Mouse (Mus musculus): ENCODE measurements at regions not wholly inside any gene's neighbourhood (a gene's known extent, or its start where the extent isn't known, plus 50 kb on each side); places are given as distances from the start of the nearest gene placed in this dataset.

- no peak for DNase-seq
Observed at GRCm38 (mm10) chr15:6934564-6934980, 59.8 kb upstream of the Osmr start.

- no peak for DNase-seq
Observed at GRCm38 (mm10) chr15:6941491-6941890, 66.7 kb upstream of the Osmr start.

GRCm38 (mm10) chr15:6949236-6949635 is 74.5 kb upstream of the Osmr start:
- no peak for DNase-seq

GRCm38 (mm10) chr15:6949686-6950085 is 74.9 kb upstream of the Osmr start:
- DNase-seq: no peak

- no peak for DNase-seq
Observed at GRCm38 (mm10) chr15:6950503-6950902, 75.7 kb upstream of the Osmr start.

- DNase-seq: no peak
Observed at GRCm38 (mm10) chr15:6953556-6953955, 78.8 kb upstream of the Osmr start.

- no peak for DNase-seq
Observed at GRCm38 (mm10) chr15:6953970-6954791, 79.4 kb upstream of the Osmr start.

GRCm38 (mm10) chr15:6959911-6960310 is 85.1 kb upstream of the Osmr start:
- no peak for DNase-seq

GRCm38 (mm10) chr15:6960753-6961746 is 86.3 kb upstream of the Osmr start:
- DNase-seq: no peak

- no peak for DNase-seq
Observed at GRCm38 (mm10) chr15:6964635-6965034, 89.9 kb upstream of the Osmr start.

- DNase-seq: no peak
Observed at GRCm38 (mm10) chr15:6965446-6965845, 90.7 kb upstream of the Osmr start.

- no peak for DNase-seq
Observed at GRCm38 (mm10) chr15:6974410-6974809, 99.6 kb upstream of the Osmr start.

GRCm38 (mm10) chr15:6981430-6981829 is 106.7 kb upstream of the Osmr start:
- no peak for DNase-seq

- DNase-seq: no peak
Observed at GRCm38 (mm10) chr15:6983320-6983719, 107.1 kb upstream of the Lifr start.

- peak; percentile 8 for DNase-seq
Observed at GRCm38 (mm10) chr15:6988187-6988586, 102.2 kb upstream of the Lifr start.

GRCm38 (mm10) chr15:6989094-6989493 is 101.3 kb upstream of the Lifr start:
- DNase-seq: no peak

- no peak for DNase-seq
Observed at GRCm38 (mm10) chr15:6993226-6993625, 97.2 kb upstream of the Lifr start.

GRCm38 (mm10) chr15:6995246-6995645 is 95.2 kb upstream of the Lifr start:
- no peak for DNase-seq

- no peak for DNase-seq
Observed at GRCm38 (mm10) chr15:6997871-6998270, 92.5 kb upstream of the Lifr start.

GRCm38 (mm10) chr15:6998576-6999070 is 91.8 kb upstream of the Lifr start:
- no peak for DNase-seq

- no peak for DNase-seq
Observed at GRCm38 (mm10) chr15:6999667-7000066, 90.7 kb upstream of the Lifr start.

GRCm38 (mm10) chr15:7002226-7002625 is 88.2 kb upstream of the Lifr start:
- DNase-seq: no peak

GRCm38 (mm10) chr15:7003311-7003710 is 87.1 kb upstream of the Lifr start:
- no peak for DNase-seq

GRCm38 (mm10) chr15:7005142-7005541 is 85.3 kb upstream of the Lifr start:
- DNase-seq: no peak

Data from cerebellum, adult 11 months (tissue).